Mouse (Mus musculus) lung, adult 2 months (tissue): Measurements from ENCODE around the gene Calhm6.

ENCODE experiments used
- CTCF ChIP-seq: fragments of 200-500 bp; IDR thresholded peaks from 2 replicates; pipeline ENCODE4 v1.5.1; 2011; ENCODE audit warnings: mild to moderate bottlenecking, low read length, control low read depth; ENCODE audit not compliant: insufficient read depth
- POLR2A ChIP-seq: fragments of 200-500 bp; IDR thresholded peaks from 2 replicates; pipeline ENCODE4 v1.6.1; 2011; ENCODE audit warnings: low read depth, mild to moderate bottlenecking, control low read depth, low read length, borderline replicate concordance; ENCODE audit errors: extremely low read depth

DNA sequence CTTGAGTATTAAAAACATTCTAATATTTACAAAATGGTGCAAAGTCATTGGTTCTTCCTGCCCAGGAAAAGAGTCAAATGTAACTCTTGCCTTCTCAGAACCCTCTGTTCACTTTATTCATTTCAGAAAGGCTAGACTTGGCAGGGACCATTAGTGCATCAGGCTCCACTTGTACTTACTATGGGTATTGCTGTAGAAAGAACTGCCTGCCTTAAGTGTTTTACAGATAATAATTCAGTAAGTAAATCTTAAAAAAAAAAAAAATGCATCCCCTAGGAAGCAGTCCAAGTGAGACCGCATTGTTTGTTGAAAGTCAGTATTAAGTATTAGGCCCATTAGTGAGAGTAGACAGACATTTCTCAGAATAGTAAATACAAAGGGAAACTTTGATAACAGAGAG is 41.3 kb downstream of the Calhm6 start:
- TF ChIP-seq CTCF (no peak), POLR2A (no peak)
